Mouse (Mus musculus) brain, adult 2 months (tissue): Measurements from ENCODE around the gene Cadm1.

Experiments
- DNase-seq: peaks from one replicate; pipeline ENCODE4 v3.0.0; 2011; ENCODE audit warnings: low read depth, low spot score

Gene Cadm1

GRCm38 (mm10) chr9:47608441-47608840 is 78.5 kb downstream of the Cadm1 start:
- no peak for DNase-seq

- DNase-seq = no peak
These were observed 78.9 kb downstream of the Cadm1 start for GRCm38 (mm10) chr9:47608921-47609320.

- no peak for DNase-seq
These were observed 79.5 kb downstream of the Cadm1 start for GRCm38 (mm10) chr9:47609443-47609842.

DNA sequence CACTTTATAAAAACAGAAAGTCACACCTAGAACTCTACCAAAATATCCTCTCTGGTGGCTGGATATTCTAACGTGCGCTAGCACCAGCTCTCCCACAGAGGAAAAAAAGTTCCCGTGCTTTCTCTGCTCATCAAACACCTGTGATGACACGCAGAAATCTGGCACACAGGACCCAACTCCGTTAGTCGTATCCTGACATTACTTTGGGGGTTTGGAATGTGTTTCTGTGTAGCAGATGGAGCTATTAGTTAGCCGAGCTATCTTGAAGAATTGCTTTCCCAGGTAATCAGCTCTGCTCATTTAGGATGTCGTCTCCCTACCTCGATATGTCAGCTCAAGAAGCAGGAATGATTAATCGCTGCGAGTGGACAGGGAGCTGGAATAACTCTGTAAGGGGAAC is 80.3 kb downstream of the Cadm1 start:
- DNase-seq = peak; percentile 51

- peak; percentile 46 for DNase-seq
These were observed 83.0 kb downstream of the Cadm1 start for GRCm38 (mm10) chr9:47612894-47613412.

- peak; percentile 93 for DNase-seq
These were observed 85.1 kb downstream of the Cadm1 start for GRCm38 (mm10) chr9:47615049-47615448.

GRCm38 (mm10) chr9:47616391-47616790 is 86.4 kb downstream of the Cadm1 start:
- peak; percentile 66 for DNase-seq

- no peak for DNase-seq
These were observed 89.6 kb downstream of the Cadm1 start for GRCm38 (mm10) chr9:47619501-47620029.

- DNase-seq = no peak
These were observed 93.8 kb downstream of the Cadm1 start for GRCm38 (mm10) chr9:47623447-47624445.

GRCm38 (mm10) chr9:47624565-47625520 is 94.9 kb downstream of the Cadm1 start:
- peak; percentile 58 for DNase-seq

- no peak for DNase-seq
These were observed 95.7 kb downstream of the Cadm1 start for GRCm38 (mm10) chr9:47625621-47626210.

DNA sequence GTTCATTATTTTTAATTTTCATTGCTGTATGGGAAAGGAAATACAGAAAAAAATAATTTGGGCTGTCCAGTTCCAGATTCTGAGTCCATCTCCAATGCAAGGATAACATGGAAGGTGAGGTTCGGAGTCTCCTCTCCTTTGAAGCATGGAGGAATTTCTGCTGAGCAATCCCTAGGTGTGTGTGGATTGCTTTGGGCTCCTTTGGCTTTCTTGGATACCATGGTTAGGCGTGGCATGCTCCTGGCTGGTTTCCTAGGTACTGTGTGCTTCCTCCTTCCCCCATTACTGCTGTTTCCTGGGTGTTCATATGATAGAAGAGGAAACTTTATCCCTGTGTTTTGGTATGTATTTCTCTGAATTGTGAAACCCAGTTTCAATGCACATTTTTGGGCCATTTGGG is 98.0 kb downstream of the Cadm1 start:
- no peak for DNase-seq

DNA sequence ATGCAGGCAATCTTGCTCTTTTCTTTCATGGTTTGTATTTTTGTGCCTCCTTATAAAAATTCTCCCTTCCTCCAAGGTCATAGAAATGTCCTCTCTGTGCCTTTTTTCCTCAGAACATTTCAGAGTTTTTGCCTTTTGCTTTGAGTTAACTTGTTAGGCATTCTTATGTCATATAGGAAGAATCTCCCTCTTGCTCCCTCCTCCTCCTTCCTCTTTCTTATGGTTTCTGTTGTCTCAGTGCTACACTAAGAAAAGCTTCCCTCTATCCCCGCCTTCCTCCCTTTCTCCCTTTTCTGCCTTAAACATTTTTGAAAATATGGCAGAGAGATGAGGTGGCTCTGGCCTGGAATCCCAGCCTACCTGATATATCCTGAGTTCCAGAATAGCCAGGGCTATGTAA is 98.6 kb downstream of the Cadm1 start:
- DNase-seq = no peak

DNA sequence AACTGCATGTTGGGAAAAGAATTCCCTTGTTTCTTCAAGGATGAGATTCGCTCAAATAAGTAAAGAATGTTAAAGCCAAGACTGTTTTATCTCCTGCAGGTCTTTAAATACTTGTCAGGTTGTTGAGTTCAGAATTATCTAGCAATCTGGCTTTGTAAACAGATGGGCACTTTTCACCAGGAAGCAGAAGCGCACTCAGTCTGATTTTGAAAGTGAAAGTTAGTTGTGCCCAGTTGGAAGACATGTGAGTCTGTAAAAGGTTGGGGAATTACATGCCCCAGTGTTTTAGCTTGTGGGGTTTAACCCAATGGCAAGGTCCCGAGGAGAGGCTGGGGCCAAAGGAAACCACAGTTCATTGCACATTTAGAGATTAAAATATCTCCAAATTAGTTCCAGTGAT is 104.7 kb downstream of the Cadm1 start:
- DNase-seq = no peak

- DNase-seq = no peak
These were observed 112.7 kb downstream of the Cadm1 start for GRCm38 (mm10) chr9:47642663-47643062.

DNA sequence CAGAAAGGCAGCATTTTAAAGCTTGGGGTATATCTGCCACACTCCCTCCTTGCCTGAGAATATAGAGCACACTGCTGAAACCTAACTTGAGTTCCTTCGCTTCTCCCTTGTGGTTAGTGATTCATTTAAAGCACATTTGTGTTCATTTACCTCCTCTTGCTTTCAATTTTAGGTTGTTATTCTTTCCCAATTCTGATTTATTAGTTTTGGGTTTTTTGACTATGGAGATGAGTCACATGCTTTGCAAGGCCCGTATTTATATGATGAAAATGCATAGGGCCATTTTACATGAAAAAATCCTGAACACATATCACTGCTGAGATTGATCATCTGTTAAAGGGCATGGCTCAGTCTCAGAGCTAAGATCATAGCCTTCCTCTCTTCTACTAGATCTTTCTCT is 115.1 kb downstream of the Cadm1 start:
- no peak for DNase-seq

GRCm38 (mm10) chr9:47651431-47651830 is 121.5 kb downstream of the Cadm1 start:
- no peak for DNase-seq

DNA sequence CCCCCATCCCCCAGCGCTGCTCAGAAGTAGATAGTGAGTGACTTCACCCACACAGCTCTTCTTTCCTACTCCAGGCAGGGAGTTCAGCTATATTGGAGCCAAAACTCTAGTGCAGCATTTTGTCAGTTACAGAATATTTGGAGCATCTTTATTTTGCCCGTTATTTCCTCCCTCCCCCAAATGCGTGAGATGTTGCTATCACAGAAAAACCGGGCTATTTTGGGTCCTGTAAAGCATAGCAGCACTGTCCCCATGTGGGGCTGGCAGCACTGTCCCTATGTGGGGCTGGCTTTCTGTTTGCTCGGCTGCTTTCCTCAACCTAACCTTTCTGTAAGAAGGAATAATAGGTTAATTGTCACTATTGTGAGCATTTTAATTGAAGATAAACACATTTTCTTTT is 122.2 kb downstream of the Cadm1 start:
- DNase-seq = peak; percentile 60

- DNase-seq = no peak
These were observed 123.0 kb downstream of the Cadm1 start for GRCm38 (mm10) chr9:47652936-47653335.

GRCm38 (mm10) chr9:47659366-47660090 is 129.6 kb downstream of the Cadm1 start:
- DNase-seq = peak; percentile 67

GRCm38 (mm10) chr9:47661611-47662010 is 131.6 kb downstream of the Cadm1 start:
- peak; percentile 12 for DNase-seq
